Mouse (Mus musculus): ENCODE data around the gene Tssk2.

Tssk2 gene

GRCm38 (mm10) chr16:17911052-17911595 is 12.7 kb downstream of the Tssk2 start, which contains the start of gene Ess2:
TSS of gene Ess2 (minus strand) at chr16:17911348.
- peak; percentile 92 for DNase-seq (ENCODE audit: low spot score)

GRCm38 (mm10) chr16:17914307-17915249 is 16.1 kb downstream of the Tssk2 start, which contains the start of gene Gsc2:
TSS of gene Gsc2 (minus strand) at chr16:17915059.
- peak; percentile 33 for DNase-seq (ENCODE audit: low spot score)

- no peak for DNase-seq (ENCODE audit: low spot score)
These were observed 22.1 kb downstream of the Tssk2 start for GRCm38 (mm10) chr16:17920586-17920985.

GRCm38 (mm10) chr16:17921325-17922162 is 23.1 kb downstream of the Tssk2 start:
- DNase-seq (ENCODE audit: low spot score): peak; percentile 95

- no peak for DNase-seq (ENCODE audit: low spot score)
These were observed 23.7 kb downstream of the Tssk2 start for GRCm38 (mm10) chr16:17922163-17922538.

- DNase-seq (ENCODE audit: low spot score): peak; percentile 16
These were observed 29.1 kb downstream of the Tssk2 start for GRCm38 (mm10) chr16:17927351-17928082.

GRCm38 (mm10) chr16:17928087-17928580 is 29.7 kb downstream of the Tssk2 start, which contains the start of gene Slc25a1:
TSS of gene Slc25a1 (minus strand) at chr16:17928219.
- DNase-seq (ENCODE audit: low spot score): no peak

- DNase-seq (ENCODE audit: low spot score): peak; percentile 87
These were observed 30.2 kb downstream of the Tssk2 start for GRCm38 (mm10) chr16:17928627-17929104.

GRCm38 (mm10) chr16:17929211-17929610 is 30.8 kb downstream of the Tssk2 start:
- no peak for DNase-seq (ENCODE audit: low spot score)

- no peak for DNase-seq (ENCODE audit: low spot score)
These were observed 31.2 kb downstream of the Tssk2 start for GRCm38 (mm10) chr16:17929631-17930030.

GRCm38 (mm10) chr16:17931906-17932460 is 33.5 kb downstream of the Tssk2 start:
- DNase-seq (ENCODE audit: low spot score): no peak

GRCm38 (mm10) chr16:17933594-17934444 is 35.4 kb downstream of the Tssk2 start:
- DNase-seq (ENCODE audit: low spot score): no peak

GRCm38 (mm10) chr16:17934445-17934910 is 36.0 kb downstream of the Tssk2 start:
- DNase-seq (ENCODE audit: low spot score): no peak

- no peak for DNase-seq (ENCODE audit: low spot score)
These were observed 38.3 kb downstream of the Tssk2 start for GRCm38 (mm10) chr16:17936776-17937175.

GRCm38 (mm10) chr16:17938187-17938586 is 39.8 kb downstream of the Tssk2 start:
- no peak for DNase-seq (ENCODE audit: low spot score)

GRCm38 (mm10) chr16:17938821-17939220 is 40.4 kb downstream of the Tssk2 start:
- DNase-seq (ENCODE audit: low spot score): peak; percentile 70

- no peak for DNase-seq (ENCODE audit: low spot score)
These were observed 40.9 kb downstream of the Tssk2 start for GRCm38 (mm10) chr16:17939255-17939751.

GRCm38 (mm10) chr16:17943466-17943865 is 45.0 kb downstream of the Tssk2 start:
- DNase-seq (ENCODE audit: low spot score): no peak

- DNase-seq (ENCODE audit: low spot score): no peak
These were observed 46.8 kb downstream of the Tssk2 start for GRCm38 (mm10) chr16:17945081-17945831.

Measured in T-cell, adult 2 months (primary cell).